Mouse (Mus musculus): ENCODE measurements around the gene Pou2f1. TPM values are rescaled to one million over a fixed set of nuclear protein-coding genes. Genes with fewer than 3 reads are reported as not detected.

Gene Pou2f1
- polyA plus RNA-seq, 1 experiment, result 3.0 TPM

DNA sequence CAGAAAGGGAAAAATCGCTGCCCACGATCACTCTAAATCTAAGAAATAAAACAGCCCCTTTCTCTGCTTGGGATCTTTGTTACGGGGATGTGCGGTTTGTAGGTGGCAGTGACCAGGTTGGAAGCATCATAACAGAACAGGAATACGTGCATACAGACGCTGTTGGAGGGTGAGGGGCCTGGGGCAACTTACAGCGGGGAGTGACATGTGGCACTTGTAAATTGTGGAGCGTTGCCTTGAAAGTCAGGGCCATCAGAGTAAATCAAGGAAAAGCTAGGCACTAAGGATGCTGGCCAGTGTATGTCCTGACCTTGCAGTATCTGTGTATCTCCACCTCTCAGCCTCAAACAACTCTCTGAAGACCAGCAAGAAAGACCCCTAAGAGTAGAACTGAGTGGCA is 154.1 kb downstream of the Pou2f1 start:
- no peak for DNase-seq (ENCODE audit: low spot score)

GRCm38 (mm10) chr1:165845366-165845765 is 157.1 kb downstream of the Pou2f1 start:
- no peak for DNase-seq (ENCODE audit: low spot score)

- no peak for DNase-seq (ENCODE audit: low spot score)
Observed at GRCm38 (mm10) chr1:165844956-165845355, 157.5 kb downstream of the Pou2f1 start.

DNA sequence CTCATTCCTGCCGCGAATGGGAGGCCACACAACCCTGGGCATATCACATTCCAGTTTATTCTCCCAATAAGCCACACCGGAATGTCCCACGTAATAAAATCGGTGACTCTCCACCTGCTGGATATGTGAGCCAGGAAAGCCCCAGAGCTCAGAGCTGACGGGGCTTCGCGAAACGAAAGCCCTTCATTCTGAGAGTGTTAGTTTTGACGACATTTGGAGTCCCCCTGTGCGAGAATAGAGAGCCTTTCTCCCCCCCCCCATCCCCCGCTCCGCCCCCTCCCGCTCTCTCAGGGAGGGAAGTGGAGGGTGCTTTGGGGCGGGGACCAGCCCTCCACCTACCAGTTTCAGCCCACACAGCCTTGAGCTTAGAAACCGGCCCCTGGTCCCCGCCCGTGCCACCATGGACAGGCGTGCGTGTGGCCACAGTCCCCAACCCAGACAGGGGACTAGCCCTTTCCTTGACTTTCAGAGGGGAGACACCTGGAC is 158.0 kb downstream of the Pou2f1 start:
- DNase-seq (ENCODE audit: low spot score), result no peak

GRCm38 (mm10) chr1:165843586-165843985 is 158.9 kb downstream of the Pou2f1 start:
- no peak for DNase-seq (ENCODE audit: low spot score)

DNA sequence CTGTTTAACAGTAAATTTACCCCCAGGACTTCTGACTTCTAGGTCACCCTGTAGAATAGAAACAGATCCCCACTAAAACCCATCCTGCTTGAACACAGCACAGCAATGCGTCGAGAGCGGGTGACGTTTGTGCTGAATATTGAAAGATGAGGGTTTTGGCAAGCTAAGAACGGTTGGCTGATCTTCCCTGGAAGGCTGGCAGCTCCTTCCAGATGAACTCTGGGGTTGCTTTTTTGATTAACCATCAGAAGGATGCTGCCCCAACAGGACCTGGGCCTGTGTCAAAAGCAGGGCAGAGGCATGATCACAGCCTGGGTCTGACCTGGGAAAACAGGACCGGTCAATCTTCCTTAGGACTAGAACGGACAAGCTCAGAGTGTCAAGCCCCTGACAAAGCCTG is 160.3 kb downstream of the Pou2f1 start:
- no peak for DNase-seq (ENCODE audit: low spot score)

GRCm38 (mm10) chr1:165840548-165841230 is 161.8 kb downstream of the Pou2f1 start:
- no peak for DNase-seq (ENCODE audit: low spot score)

- no peak for DNase-seq (ENCODE audit: low spot score)
Observed at GRCm38 (mm10) chr1:165839201-165839600, 163.3 kb downstream of the Pou2f1 start.

- no peak for DNase-seq (ENCODE audit: low spot score)
Observed at GRCm38 (mm10) chr1:165837546-165837945, 164.9 kb downstream of the Pou2f1 start.

GRCm38 (mm10) chr1:165836461-165836860 is 166.0 kb downstream of the Pou2f1 start:
- DNase-seq (ENCODE audit: low spot score), result no peak

DNA sequence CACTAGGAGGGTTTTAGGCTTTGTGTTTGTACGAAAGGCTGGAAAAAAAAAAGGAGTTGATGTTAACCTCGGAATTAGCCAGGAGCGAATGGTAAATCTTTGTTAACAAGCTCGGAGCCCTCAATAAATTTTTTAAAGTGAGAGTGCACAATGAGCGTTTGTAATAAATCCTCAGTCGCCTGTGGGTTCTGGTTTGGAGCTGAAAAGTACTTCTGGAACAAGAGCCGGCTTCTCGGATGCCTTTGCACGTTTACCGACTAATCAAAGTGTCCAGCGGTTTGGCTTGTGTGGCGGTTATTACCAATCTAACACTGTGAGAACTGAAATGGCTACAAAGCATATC is 167.9 kb downstream of the Pou2f1 start:
- DNase-seq (ENCODE audit: low spot score), result no peak

DNA sequence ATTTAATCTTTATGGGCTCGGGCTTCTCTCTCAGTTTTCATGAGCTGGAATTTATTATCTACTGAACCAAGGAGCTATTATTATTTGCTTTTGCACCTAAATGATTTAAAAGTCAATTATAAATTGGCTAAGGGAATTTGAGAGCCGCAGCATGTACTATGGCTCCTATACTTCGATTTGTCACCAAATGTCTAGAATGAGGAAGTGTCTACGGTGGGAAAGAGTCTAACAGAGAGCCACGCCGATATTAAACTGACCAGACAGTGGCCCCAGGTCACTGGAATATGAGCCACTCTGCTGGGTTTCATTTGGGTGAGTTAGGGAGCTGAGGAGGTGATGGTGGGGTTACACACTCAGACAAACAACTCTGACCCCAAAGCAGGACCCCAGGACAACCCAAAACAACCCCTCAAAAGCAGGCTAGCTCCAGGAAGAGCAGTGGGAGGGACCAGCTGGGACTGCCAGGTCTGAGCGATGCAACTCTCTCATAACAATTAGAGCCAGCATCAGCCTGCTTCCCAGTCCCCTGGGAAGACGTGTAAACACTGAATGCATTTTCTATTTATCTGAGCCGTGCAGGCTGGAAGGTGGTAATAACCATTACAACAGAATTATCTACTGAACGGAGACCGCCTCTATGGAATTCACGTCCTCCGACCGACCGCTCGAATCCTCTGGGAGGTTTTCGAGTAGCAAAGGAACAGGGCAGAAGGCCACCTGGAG is 168.4 kb downstream of the Pou2f1 start:
- DNase-seq (ENCODE audit: low spot score), result no peak

DNA sequence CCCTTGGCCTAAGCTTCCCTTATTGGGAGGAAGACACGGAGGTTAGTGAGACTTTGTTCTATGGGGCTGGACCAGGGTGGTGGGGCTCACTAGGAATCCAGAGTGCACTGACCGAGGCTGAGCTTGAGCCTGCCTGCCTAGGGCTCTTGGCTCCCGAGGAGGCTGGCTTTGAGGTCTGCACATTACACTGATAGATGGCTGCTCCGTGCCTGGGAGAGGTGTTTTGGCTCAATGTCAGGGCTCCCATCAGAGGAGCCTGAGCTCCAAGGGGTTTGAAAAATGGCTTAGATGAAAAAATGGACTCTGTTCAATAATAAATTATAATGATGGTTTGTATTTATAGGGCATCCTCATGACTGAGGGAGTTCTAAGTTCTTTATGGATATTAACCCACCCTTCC is 169.2 kb downstream of the Pou2f1 start:
- no peak for DNase-seq (ENCODE audit: low spot score)

GRCm38 (mm10) chr1:165829890-165830289 is 172.6 kb downstream of the Pou2f1 start:
- no peak for DNase-seq (ENCODE audit: low spot score)

GRCm38 (mm10) chr1:165828615-165829014 is 173.9 kb downstream of the Pou2f1 start:
- no peak for DNase-seq (ENCODE audit: low spot score)

DNA sequence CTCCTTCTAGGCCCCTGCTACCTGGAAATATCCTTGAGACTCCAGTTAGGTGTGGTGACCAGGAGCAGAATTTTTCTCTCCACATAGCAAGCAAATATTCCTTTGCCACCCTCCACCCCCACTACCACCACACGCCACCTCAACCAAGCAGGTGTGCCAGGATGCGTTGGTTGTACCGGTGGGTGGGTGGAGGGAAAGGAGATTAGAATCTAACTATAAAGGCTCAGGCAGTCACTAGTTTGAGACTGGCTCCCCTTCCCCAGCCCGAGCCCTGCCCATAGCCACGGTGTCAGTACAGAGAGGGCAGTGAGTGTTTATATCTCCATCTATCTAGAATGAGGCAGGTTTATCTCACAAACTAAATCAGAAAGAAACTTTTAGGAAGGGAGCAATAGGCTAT is 174.3 kb downstream of the Pou2f1 start:
- no peak for DNase-seq (ENCODE audit: low spot score)

- DNase-seq (ENCODE audit: low spot score), result no peak
Observed at GRCm38 (mm10) chr1:165822031-165822430, 180.4 kb downstream of the Pou2f1 start.

DNA sequence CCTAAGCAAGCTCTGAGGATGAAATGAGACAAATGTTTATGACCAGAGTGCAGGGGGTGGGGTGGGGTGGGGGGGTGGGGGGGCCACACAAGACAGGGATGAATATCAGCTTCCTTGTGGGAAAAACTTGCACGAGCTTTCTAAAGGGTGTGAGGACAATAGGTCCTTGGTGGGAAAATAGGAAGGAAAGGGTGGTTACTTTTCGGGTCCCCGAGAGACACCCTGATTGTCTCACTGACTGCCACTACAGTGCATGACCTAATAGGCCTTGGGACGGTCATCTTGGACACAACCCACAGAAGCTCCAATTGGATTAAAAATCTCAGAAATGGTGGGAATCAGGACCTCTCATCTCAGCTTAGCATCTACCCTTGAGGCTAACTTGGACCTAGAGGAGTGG is 183.3 kb downstream of the Pou2f1 start:
- DNase-seq (ENCODE audit: low spot score), result no peak

- DNase-seq (ENCODE audit: low spot score), result no peak
Observed at GRCm38 (mm10) chr1:165818145-165818860, 184.2 kb downstream of the Pou2f1 start.

GRCm38 (mm10) chr1:165817264-165817663 is 185.2 kb downstream of the Pou2f1 start:
- DNase-seq (ENCODE audit: low spot score), result no peak

DNA sequence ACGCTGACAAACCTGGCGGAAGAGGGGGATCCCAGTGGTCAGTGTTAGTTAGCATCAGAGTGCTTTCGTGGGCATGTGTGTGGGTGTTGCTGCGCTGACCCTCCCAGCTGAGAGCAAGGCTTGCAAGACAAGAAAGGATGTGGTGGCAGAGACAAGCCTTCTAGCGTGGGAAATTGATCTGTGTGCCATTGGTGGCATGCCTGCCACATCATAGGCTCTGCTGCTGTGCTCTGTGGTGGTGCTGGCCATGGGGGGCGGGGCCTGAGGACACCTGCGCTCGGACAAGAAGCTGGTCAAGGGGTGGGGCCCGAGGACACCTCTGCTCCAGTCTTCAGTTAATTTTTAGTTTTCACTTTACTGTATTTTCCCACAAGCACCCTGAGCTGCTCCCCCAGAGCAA is 186.1 kb downstream of the Pou2f1 start:
- DNase-seq (ENCODE audit: low spot score), result no peak
